Mouse (Mus musculus): ENCODE data around the gene Gfod1.

Gfod1 gene

DNA sequence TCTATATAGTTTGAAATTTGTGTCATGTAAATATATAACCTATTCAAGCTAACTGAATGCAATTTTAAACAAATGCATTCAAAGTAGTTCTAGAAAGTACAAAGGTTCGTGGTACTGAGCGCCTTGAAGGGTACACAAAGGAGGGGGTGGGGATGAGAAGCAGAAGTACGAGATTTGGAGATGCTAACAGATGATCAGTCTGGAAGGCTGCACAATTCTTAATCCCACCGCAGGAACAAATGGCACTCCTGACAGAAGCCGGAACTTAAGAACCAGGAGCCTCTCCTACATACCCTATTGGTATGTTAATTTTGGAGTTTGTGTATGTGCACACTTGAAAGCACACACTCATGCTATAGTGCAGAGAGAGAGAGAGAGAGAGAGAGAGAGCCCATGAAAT, 4.8 kb downstream of the Gfod1 start:
- DNase-seq (ENCODE audit: low read depth, low spot score), result no peak

DNA sequence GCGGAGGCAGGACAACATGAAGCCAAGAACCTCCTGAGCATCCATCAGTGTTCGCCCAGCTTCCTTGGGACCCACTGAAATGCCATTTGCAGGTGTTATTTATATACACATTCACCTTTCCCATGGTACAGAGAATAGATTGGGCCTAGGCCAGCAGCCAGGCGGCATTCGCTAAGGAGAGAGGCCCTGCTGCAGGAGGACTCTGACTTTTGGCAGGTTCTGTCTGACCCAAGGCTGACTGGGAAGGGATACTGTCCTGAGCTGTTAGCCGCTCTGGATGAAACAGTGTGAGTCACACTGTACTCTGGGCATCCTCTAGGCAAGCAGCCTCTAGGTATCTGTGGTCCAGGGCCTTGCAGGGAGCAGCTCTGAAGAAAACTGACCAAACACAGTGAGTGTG, 6.4 kb downstream of the Gfod1 start:
- no peak for DNase-seq (ENCODE audit: low read depth, low spot score)

DNA sequence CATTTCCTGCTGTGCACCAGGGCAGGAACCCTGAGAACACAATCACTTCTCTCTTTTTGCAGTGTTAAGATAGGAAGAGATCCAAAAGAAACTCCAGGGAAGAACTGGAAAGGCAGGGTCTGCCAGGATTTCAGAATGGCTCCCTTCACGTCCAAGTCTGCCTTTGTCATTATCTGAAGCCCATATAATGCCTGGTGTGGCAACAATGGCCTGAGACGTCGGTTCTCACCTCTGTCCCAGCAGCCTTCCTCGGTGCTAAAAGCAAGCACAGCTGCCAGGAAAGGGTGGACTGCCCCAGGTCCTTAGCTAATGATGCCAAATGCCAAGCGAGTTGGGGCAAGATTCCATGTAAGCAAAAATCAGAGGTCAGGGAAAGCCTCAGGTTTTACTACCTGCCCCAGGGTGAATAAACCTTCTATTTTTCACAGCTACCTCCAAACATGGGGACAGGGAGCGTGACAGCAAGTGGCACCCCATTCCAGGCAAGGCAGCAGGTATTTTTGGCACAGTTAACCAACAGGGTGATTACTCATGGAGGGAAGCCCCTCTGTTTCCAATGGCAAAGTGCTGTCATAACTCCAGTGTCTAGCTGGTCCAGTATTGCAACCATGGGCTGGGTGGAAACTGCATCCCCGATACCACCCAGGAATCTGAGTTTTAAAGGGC, 7.7 kb downstream of the Gfod1 start:
- no peak for DNase-seq (ENCODE audit: low read depth, low spot score)

DNA sequence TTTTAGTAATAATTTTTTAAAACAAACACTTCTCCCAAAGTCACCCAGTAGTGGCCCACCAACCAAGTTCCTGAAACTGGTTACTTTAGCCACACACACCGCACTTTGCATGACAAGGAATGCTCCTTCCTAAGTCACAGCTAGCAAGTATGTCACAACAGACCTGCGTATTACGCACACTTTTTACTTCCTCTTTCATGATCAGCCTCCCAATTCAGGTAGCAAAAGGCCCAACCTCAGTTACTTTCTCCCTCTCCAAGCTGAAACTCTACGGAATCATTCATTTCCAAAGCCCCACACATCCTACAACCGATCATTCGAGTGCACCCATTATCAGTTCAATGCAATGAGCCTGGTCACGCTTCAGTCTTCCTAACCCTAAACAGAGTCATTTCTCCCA, 8.3 kb downstream of the Gfod1 start:
- no peak for DNase-seq (ENCODE audit: low read depth, low spot score)

DNA sequence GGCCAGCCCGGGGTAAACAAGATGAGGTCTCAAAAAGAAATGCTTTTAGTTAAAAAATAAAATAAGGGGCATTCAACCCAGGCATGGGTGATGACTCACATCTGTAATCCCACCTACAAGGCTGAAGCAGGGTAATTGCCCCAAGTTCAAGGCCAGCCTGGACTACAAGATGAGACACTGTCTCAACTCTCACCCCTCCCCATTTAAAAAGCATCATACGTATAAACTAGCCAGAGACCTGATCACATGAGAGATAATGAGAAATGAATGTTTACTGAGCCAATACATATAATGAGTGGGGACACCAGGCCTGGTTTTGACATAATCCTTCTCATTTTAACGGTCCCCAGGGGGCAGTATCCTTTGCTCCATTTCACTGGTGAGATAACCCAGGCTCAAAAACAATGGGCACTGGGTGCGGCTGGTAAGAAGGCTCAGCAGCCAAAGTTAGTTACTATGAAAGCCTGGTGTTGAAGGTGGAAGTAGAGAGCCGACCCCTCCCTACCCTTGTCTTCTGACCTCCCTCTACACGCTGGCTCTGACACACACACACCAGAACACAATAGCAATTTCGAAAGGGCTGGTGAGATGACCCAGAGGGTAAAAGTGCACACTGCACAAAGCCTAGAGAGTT, 8.9 kb downstream of the Gfod1 start:
- DNase-seq (ENCODE audit: low read depth, low spot score), result no peak

DNA sequence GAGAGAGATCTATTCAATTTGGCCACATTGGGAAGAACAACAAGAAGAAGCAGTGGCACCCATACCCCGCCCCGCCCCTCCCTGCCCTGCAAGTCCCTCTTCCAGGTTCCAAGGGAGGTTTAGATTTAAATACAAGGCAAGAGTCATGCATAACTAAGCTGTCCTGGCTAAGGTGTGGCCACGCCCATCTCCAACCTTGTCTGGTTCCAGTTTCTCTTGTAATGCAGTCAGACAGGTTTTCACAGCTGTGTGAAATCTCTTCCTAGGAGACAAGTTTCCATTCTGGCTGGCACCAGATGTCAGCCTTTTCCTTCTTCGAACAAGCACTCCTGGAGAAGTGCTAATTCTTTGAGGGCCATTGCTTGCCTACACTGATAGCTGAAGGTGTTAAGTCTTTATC, 11.1 kb downstream of the Gfod1 start:
- no peak for DNase-seq (ENCODE audit: low read depth, low spot score)

DNA sequence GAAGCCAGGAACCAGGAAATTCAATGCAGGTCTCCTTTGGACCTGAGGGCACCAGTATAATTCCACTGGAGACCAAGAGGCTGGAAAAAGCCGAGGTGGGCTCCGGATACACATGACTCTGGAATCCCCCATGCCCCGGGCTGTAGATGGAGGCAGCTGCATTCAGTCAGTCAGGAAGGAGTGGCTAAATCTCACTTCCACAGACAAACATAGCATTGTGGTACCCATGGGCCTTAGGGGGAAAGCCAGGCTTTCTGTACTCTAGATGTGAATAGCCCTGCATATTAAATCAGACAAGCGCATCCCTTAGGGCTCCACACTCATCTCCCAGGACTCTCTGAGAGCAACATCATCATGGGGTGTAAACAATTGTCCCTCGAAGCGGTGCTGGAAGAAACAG, 14.9 kb downstream of the Gfod1 start:
- DNase-seq (ENCODE audit: low read depth, low spot score), result peak; percentile 22

DNA sequence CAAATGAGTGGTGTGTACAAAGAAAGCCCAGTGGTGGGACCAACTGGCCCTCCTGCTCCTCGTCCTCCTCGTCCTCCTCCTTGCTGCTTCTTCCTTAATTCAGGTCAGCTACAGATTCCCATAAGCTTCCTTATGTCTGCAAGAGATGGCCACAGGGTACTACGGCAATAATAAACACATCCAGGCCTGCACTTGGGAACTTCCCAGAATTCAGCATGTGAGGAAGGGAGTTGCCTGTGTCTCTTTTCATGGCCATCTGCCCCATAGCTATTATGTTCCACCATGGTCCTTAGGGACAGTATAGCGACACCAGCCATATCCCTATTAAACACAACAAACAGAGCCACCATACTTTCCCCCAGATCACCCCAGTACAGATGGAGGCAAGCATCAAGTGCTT, 15.5 kb downstream of the Gfod1 start:
- DNase-seq (ENCODE audit: low read depth, low spot score), result no peak

DNA sequence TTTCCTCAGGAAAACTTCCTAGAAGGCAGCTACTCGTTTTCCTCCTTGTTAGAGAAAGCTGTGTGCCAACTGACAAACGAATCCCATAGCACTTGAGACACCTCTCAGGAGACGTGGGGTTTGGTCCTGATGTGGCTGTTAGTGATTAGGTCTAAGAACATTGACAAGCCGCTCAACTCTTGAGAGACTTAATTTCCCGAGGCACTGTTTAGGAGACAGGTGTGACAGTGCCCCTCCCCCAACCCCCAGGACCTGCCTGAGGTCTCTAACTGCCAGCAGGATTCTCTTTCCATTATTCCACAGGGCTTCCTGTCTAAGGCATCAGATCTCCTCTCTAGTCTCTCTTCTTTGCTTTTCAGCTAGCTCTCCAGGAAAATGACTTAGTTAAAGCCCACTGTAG, 15.9 kb downstream of the Gfod1 start:
- no peak for DNase-seq (ENCODE audit: low read depth, low spot score)

DNA sequence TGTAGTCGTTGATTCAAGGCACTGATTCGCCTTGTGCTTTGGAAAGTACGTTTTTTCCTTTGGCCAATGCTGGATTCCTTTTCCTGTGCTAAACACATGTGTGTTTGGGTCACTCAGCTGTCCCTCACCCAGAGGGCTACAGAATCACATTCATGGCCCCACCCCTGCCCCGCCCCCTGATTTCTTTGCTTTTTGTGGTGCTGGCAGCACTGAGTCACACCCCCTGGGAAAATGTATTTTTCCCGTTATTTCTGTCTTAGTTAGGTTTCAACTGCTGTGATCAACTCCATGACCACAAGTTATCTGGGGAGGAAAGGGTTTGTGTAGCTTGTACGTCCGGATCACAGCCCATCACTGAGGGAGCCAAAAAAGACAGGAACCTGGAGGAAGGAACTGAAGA, 17.1 kb downstream of the Gfod1 start:
- no peak for DNase-seq (ENCODE audit: low read depth, low spot score)

DNA sequence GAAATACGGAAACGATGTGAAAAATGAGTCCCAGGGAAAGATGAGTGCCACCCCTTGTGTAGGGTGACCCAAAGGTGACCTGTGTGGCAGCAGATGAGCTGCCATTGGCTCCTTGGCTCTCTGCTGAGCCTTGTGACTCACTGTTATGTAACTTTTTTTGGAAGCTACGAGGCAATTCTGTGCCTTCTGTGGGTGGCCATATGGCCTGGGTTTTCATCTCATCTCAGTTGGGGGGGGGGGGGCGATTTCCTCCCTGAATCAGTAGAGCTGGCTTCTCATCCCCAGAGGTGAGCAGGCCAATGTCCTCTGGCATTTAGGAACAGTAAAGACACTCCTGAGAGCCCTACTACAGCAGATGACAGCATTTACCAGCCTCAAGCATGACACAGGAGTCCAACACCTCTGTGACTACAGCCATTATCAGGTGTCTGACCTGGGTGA, 19.2 kb downstream of the Gfod1 start:
- DNase-seq (ENCODE audit: low read depth, low spot score), result no peak

DNA sequence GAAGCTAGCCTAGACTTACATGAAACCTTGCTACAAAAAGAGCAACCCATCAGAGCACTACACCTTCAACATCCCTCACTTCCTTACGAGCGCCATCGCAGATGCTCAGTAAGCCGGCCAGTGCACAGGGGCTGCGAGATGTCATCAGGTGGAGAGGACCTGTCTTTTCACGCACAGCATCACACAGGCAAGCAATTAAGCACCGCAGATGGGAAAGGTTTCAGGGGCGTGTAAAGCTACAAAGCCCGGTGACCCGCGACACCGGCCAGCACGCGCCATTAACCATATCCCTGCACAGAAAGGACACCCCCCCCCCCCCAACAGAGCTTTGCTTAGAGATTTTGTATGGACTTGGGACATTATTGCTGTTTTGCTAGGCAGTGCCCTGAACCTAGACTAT, 30.1 kb downstream of the Gfod1 start:
- DNase-seq (ENCODE audit: low read depth, low spot score), result peak; percentile 37

DNA sequence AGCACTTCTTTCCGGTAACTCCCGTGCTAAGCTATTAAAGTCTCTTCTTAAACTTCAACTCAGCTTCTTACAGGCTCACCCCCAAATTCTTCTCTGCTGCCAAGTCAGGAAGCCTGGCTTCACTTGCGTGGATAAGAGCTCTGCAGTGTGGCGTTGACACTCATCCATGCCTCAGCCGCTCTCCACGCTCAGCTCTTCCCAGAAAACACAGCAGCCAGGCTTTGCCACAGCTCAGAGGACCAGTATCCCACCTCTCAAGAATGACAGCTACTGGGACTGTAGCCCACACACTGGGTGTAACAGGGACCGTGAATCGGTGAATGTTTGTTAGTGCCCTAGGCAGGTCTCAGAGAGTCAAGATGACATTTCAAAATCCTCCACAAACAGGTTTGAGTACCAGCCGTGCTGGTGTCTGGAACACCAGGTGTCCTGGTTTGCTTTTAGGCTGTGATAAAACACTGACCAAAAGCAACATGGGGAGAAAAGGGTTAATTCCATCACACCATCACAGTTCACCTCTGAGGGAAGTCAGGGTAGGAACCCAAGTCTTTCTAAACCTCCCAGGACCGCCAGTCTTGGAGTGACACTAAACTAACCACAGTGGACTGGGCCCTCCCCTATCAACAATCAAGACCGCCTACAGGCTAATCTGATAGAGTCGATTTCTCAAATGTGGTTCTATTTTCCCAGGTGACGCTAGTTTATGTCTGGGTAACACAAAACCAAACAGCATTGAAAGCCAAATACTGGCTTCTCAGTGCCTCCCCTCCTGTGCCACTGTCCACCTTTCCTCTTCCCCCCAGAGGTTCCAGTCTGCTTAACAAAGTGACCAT, 31.5 kb downstream of the Gfod1 start:
- no peak for DNase-seq (ENCODE audit: low read depth, low spot score)

DNA sequence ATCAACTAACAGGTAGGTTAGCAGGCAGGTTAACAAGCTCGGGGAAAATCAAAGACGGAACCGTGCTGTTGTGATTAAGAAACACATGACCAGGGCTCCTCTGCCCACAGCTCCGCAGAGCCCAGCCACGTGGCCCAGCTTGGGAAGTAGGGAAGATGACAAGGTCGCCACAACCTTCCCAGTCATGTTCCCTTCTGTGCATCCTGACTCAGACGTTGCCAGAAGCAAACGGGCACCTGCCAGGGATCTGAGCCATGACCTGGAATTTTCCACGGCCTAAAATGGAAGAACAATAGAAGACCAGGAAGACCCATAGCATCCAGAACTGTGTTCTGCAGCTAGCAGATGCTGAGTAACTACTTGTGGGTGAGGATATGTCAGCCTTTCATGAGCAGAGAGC, 32.5 kb downstream of the Gfod1 start:
- no peak for DNase-seq (ENCODE audit: low read depth, low spot score)

DNA sequence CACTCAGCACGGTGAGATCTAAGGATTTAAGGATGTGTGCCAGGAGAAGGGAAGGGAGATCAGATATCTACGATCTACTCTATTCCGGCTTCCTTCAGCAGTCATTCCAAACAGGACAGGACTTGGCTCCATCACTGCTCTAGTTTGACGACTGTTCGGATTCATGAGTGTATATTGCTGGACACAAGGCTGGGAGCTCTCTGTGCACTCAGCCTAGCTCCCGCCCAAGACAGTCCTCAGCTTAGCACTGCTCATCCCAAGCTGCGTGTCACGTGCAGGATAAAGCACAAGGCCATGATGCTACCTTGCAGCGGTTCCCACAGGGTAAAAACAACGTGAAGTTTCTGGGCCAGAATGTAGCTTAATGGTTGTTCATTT, 33.8 kb downstream of the Gfod1 start:
- DNase-seq (ENCODE audit: low read depth, low spot score), result no peak

DNA sequence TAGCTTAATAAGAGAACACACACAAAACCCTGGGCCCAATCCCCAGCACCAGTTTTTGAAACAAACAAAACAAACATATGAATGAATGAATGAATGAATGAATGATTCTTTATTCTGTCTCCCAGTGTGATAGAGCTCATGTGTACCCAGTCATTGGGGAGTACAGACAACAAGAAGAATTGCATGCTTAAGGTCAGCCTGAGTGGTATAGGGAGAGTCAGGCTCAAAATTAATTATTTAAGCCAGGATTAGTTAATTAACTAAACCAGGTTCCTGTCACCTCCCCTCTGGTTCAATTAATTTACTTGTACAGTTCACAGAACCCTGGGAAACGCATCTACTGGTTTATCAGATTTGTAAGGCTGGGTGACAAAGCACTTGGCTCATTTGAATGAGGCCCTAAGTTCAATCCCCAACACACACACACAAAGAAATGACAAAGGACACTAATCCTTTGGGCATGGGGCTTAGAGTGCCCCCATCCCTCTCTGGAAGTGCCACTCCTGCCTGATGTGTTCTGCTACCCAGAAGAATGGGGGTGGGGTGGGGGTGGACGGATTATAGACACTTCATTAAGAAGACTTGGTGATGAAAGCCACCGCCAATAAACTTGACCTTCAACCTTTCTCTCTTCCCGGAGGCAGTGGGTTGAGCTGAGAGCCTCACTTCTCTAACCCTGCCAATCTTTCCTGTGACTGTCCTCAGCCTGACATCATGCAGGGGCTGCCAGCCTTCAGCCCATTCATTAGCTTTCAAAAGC, 34.3 kb downstream of the Gfod1 start:
- DNase-seq (ENCODE audit: low read depth, low spot score), result no peak

DNA sequence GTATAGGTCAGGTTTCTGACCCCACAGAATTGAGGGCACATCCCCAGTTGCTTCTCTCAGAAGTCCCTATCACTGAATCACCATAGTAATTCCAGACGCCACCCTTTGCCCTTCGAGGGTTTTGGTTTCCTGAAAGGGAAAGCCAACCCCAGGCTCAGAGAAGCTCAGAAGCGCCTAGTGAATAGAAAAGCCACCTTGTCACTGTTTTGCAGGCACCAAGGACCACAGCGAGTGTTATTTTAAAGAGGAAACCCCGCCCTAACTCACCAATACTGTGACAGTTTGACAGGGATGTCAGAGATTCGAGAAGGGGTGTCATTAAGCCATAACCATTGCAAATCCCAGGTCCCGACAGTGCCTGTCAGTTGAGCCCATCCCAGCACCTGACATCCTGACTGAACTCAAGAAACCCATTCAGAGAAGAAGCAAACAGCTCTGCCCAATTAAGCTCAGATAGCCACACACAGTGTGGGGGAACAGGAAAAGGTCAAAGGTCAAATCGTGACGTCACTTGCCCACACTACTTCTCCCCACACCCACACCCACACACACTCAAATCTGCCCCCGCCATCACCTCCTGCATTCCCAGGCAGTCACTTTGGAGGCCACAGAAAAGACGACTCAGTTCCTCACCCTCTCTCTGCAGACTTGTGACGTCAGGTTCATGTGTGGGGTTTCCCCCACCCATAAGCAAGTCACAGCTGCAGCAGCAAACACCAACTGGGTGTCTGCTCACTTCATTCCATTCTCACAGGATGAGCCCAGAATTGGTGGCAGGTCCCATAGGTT, 35.2 kb downstream of the Gfod1 start:
- DNase-seq (ENCODE audit: low read depth, low spot score), result no peak

DNA sequence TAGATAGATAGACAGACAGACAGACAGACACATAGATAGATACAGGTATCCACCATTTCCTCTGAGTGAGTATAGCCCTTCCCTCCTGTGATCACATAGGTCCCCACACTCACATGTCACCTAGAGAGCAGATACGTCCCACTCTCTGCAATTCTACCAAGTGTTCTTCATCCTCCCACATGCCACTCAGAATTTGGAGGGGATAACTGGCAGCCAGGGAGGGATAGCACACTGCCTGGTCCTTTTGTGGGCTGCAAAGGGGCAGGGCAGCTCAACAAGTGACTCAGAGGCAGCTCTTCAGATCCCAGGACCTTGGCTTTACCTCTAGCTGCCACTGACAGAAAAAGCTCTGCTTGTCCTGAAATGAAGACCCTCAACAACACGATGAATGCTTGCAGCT, 36.1 kb downstream of the Gfod1 start:
- DNase-seq (ENCODE audit: low read depth, low spot score), result no peak

DNA sequence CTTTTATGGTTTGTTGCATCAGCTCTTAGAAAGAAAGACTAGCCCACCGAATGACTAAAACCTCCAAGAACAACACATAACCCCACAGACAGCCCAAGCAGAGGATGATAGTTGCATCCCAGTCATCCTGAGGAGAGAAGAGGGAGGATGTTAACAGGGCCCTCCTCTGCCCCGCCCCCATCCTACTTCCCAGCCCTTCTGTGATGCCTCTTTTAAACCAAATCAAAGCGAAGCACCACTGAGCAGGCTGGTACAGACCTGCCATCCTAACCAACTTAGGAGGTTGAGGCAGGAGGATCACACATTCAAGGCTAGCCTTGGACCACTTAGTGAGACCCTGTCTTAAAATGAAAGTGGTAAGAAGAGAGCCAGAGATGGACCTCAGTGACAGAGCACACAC, 36.8 kb downstream of the Gfod1 start:
- no peak for DNase-seq (ENCODE audit: low read depth, low spot score)

DNA sequence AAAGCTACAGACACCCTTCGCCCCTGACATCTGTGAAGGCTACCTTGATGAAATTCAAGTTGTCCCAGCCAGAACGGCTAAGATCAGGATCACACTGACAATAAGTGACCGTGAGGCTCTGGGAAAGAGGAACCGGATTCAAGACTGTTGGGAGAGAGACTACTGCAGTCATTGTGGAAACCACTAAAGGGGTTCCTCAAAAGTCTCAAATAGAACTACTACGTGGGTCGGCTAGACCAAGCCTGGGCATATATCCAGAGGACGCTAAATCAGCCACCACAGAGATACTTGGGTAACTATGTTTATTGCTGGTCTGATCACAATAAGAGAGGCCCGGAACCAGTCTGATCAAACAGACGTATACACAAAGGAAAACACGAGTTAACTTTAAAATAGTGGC, 37.6 kb downstream of the Gfod1 start:
- no peak for DNase-seq (ENCODE audit: low read depth, low spot score)

DNA sequence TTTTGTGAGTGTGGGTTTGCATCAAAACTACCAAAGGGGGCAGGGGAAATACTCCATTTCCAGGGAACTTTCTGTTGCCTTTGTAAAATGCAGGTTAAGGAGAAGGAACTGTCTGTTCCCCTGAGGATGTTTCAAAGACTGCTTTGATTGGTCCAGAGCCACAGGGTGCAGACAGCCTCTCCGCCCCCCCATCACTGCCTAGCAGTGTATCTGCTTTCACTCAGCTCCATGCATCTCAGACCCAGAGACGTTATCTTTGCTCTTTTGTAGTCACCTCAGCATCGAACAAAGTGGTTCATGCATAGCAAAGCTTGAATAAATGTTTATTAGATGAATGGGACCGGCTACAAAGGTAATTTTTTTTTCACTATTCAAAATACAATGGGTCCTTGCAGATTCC, 38.9 kb downstream of the Gfod1 start:
- no peak for DNase-seq (ENCODE audit: low read depth, low spot score)
